Mouse (Mus musculus) stomach, postnatal 0 days (tissue): ENCODE data around the gene Fkbp5.

ENCODE experiments used
- CTCF ChIP-seq: IDR thresholded peaks from 2 replicates; pipeline ENCODE4 v1.5.1; 2016; ENCODE audit warnings: antibody characterized with exemption, low read depth, mild to moderate bottlenecking, moderate library complexity
- EP300 ChIP-seq: optimal IDR thresholded peaks from 2 replicates; pipeline ENCODE3; 2016; ENCODE audit warnings: antibody characterized with exemption

- no peak for TF ChIP-seq EP300
- TF ChIP-seq CTCF: peak; percentile 96
These were observed 35.9 kb upstream of the Fkbp5 start for GRCm38 (mm10) chr17:28553040-28553793.
